Mouse (Mus musculus): ENCODE data around the gene Taf10.
"Not testable (repeated sequence)": the region's sequence is repeated elsewhere in the genome, so short reads cannot be mapped to it uniquely, and the experiment has no call there.

The Taf10 gene

DNA sequence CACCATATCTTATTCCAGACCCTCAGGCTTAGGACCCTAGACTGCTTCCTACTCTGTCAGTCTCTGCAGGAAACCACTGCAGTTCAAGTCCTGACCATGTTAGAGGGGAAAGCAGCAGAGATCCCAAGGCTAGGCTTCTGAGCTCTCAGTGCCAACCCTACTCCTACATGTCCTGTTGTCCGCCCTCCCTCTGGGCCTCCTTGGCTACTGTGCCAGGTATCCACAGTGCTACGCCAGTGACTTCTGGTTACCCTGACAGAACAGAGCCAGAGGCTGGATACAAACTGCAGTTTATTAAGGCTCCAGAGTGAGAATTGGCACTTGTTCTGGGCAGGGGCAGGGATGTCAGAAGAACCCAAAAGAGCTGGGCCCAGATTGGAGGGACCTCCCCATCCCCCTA, 8.6 kb upstream of the Taf10 start:
- DNase-seq (ENCODE audit: low spot score) = no peak

DNA sequence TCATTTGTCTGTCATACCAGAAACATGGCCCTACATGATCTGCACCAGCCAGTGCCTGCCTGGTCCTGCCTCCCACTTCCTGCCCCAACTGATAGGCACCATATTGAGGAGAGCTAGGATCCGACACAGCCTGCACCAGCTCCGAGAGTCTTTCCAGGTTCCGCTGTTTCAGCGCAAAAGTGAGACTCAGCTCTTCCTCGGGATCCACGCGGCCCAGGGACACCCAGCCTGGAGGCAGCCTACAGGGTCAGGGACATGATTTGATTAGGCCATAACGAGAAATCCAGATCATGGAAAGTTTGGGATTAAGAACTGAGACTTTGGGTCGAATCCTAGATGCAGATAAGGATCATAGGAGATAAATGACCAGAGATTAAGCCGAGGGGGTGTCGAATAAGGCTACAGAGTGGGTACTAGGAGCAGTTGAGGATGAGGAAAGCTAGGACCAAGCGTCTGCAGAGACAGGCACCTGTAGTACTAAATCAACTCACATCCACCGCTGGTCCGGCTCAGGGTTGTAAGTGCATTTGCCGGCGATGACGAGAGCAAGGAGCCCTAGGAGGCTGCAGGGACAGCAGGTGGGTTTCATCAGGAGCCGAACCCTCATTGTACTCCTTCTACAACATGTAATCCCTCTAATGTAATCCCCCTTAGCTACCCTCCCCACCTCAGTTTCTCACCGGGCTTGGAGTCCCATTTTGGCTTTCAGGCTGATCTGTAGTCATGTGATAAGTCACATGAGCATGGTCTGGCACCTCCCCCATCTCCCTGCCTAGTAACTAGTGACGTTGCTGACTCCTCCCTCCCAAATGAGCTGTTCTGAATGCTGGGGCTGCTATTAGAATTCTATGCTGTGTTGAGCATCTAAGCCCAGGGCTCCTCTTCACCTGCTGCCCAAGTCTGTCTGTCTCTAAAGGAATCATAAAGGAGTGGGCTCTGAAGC, 7.6 kb upstream of the Taf10 start, which contains the start of gene Tpp1:
Tpp1 (minus strand) TSS at position 745 of the 943 bp plus-strand sequence.
- DNase-seq (ENCODE audit: low spot score) = peak; percentile 79

DNA sequence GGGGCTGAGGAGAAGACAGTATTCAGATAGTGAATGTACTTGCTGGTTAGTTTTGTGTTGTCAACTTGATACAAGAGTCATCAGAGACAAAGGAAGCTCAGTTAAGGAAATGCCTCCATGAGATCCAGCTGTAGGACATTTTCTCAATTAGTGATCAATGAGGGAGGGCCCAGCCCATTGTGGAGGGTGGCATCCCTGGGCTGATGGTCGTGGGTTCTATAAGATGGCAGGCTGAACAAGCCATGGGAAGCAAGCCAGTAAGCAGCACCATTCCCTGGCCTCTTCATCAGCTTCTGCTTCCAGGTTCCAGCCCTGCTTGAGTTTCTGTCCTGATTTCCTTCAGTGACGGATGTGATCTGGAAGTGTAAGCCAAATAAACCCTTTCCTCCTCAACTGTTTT, 3.6 kb upstream of the Taf10 start:
- DNase-seq (ENCODE audit: low spot score) = no peak

DNA sequence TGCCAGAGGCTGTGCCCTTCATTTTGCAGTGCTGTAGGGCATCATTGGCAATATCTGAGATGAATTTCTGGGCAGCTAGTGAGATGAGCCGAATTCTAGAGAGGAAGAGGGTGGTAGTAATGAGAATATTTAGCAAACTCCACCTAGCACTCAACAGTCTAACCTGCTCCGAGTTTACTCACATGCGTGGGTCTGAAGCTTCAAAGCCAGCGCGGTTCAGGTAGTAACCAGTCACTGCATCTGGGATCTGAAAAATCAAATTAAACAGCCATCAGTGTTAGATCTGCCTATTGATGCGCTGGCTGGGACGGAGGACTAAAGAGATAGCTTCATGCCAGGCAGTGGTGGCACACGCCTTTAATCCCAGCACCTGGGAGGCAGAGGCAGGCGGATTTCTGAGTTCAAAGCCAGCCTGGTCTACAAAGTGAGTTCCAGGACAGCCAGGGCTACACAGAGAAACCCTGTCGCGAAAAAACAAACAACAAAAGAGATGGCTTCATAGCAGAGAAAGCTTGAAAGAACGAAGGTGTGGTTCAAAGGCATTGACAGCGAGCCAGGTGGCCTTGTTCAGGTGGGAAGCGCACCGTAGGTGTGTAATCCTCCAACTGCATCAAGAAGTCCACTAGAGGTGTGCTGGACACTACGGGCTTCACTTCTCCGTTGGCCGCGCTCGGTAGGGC, 775 bp downstream of the Taf10 start:
- DNase-seq (ENCODE audit: low spot score) = not testable (repeated sequence)

DNA sequence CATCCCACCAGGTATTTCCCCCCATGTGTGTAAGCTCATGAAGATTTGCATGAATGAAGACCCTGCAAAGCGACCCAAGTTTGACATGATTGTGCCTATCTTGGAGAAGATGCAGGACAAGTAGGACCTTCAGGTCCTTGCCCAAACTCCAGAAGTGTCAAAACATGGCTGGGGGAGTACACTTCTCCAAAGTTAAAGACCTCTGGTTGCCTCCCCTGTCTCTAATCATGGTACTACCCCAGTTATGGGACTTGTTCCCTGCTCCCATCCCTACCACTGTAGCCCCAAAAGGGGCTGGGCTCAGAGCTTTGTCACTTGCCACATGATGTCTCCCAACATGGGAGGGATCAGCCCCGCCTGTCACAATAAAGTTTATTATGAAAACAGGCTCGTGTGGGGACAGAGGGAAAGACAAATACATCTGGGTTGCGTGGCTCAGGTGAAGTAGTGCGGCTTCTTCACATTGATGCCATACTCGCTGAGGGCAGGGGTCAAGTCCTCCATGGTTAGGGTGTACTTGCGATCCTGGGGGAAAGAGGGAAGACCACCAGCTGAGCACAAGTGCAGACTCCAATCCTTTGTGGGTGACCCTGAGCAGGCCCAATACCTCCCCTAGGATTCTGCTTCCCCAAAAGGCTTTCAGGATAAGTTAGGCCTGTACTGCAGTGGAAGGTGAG, 1.5 kb downstream of the Taf10 start:
- DNase-seq (ENCODE audit: low spot score) = not testable (repeated sequence)

DNA sequence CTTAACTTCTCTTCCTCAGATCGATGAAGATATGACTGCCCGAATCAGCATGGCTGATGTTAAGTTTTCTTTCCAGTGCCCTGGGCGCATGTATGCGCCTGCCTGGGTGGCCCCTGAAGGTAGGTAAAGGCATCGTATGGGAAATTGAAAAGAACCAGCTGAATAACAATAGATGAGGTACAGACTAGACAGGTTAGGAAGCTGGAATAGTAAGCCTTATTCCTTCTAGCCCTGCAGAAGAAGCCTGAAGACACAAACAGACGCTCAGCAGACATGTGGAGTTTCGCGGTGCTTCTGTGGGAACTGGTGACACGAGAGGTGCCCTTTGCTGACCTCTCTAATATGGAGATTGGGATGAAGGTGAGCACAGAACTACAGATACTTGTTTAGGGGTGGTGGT, 2.2 kb downstream of the Taf10 start:
- DNase-seq (ENCODE audit: low spot score) = no peak

DNA sequence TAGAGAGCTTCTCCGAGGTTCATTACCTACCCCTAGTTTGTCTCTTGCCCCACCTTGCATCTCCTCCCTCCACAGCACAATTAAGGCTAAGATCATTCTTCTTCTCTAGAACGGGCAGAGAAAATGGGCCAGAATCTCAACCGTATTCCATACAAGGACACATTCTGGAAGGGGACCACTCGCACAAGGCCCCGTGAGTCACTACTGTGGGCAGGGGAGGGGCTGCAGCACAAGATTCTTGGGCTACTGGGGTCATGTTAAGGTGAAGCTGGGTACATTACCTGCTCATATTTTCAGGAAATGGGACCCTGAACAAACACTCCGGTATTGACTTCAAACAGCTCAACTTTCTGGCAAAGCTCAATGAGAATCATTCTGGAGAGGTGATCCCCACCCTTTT, 3.3 kb downstream of the Taf10 start:
- DNase-seq (ENCODE audit: low spot score) = no peak

DNA sequence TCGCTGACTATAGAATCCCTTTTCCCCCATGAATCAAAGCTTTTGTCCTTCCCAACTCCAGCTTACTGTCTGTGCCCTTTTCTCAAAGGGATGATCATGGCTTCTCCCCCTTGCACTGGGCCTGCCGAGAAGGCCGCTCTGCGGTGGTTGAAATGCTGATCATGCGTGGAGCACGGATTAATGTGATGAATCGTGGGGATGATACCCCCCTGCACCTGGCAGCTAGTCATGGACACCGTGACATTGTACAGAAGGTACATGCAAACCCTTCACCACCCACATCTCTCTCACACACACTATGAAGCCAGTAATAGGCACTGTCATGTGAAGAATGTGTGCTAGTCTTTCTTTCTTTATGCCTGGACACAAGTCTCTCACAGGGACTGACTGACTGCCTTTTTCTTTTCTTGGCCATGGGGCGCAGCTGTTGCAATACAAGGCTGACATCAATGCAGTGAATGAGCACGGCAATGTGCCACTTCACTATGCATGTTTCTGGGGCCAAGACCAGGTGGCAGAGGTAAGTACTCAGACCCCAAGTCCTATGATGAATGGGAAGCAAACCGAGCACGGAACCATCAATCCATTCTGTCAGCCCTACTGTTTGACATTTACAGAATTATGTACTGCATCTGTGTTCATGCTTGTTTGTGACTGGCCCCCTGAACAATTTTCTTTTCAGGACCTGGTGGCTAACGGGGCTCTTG, 3.9 kb downstream of the Taf10 start:
- no peak for DNase-seq (ENCODE audit: low spot score)

DNA sequence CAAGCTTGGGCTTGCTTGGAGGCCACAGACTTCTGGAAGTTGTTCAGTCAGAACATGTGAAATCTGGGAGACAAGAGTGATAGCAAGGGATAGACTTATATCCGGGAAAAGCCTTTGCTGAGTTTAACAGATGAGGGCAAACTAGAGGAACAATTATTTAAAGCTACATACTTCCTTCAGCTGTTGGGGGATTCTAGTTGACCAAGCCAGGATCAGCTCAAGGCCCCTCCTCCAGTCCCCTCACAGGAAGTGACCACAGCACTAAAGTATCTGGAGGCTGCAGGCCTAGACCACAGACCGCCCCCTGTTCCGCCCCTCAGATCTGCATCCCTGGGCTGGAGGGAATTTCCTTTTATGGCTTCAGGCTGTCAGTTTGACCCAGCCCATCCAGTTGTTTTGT, 5.2 kb downstream of the Taf10 start:
- DNase-seq (ENCODE audit: low spot score) = peak; percentile 49

DNA sequence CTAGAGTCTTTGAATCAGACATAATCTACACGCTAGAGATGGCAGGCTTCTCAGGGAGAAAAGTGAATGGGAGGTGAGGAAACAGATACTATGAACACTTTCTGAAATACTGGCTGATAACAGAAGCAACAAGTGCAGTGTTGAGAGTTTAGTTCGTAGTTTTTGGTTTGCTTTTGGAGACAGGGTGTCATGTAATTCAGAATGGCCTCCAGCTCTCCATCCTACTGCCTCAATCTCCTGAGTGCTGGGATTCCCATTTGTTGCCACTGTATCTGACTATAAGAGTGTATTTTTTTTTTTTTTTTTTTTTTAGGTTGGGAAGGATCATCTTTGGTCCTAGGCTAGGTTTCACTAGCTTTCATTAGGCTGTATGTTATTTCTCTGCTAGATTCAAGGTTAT, 5.9 kb downstream of the Taf10 start:
- no peak for DNase-seq (ENCODE audit: low spot score)

DNA sequence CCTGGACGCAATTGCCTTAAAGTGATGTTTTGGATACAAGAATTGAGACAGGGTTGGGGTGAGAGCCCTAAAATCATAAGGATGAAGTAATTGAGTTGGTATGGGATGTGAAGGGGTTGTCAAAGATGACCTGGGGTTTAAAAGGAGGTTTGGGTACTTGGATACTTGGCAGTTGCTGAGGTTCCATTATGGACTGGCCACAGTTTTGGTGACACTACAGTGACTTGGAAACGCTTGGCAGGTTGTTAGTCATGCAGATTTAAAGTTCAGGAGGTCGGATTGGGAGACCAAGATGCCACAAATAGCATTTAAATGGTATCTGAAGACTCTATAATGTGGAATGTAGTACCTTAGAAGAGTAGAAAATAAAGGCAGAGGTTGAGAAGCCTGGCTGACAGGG, 6.5 kb downstream of the Taf10 start:
- no peak for DNase-seq (ENCODE audit: low spot score)

DNA sequence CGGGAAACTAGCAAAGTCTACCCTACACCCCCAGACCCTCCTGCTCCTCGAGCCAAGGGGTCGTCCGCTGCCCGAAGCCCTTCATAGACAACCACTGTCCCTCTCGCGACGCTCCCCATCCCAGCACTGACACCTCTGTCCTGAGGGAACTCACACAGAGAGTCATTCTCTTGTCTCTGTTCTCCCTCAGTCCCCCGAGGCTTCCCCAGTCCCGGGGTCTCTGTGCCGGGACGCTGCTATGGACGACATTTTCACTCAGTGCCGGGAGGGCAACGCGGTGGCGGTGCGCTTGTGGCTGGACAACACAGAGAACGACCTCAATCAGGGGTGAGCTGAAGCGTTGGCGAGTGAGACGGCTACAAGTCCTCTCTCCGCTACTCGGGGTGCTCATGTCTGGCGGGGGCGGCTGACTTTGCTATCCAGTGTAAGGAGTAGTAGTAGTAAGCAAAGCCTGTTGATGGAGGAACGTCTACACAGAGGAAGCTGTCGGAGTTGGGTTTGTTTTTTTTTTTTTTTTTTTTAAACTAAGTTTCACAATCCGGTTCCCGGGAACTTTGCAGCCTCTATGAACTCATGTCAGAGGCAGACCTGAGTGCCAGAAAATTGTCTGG, 7.1 kb downstream of the Taf10 start, which contains the start of gene Rrp8:
Rrp8 (minus strand) TSS at position 475 of the 611 bp plus-strand sequence.
- DNase-seq (ENCODE audit: low spot score) = peak; percentile 44

DNA sequence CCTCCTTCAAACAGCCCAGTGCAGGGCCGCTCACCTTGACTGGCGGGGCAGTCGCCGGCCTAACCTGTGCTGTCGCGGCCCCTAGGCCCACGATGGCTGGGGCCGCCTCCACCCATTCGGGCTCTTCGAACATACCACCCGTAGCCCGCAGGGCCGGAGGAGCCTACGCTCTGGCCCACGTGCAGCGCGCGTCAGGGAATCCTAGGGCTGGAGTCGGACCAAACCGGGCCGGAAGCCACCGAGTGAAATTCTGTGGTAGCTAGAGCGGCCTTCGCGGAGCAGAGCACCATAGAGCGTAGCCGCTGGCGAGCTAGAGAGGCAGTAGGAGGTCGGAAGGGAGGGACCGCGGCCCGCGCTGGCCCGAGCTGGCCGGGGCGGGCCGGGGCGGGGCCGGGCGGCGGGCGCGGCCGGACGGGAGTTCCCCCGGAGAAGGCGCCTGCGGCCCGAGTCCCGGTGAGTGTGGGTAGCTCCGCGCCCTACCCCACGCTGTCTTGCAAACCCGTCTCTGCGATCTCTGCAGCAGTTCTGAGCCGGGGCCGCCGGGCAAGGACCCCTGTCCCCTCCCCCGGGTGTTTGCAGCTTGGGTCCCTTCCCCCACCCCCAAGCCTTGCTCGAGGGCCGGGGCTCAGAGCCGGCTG, 7.8 kb downstream of the Taf10 start, which contains the start of gene Ilk:
Ilk (plus strand) TSS at position 329 of the 638 bp plus-strand sequence.
- DNase-seq (ENCODE audit: low spot score) = peak; percentile 88

DNA sequence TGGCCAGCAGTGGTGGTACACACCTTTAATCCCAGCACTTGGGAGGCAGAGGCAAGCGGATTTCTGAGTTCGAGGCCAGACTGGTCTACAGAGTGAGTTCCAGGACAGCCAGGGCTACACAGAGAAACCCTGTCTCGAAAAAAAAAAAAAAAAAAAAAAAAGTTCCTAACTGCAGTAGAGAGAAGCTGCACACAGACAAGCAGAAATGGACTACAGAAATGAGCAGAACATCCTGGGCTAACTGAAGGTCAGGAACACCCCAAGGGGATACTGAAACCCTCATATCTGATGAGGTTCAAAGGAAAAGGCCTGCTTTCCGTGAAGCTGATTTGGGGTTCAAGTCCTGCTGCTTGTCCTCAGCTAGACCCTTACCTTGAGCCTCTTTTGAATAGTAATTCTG, 8.7 kb downstream of the Taf10 start:
- DNase-seq (ENCODE audit: low spot score) = not testable (repeated sequence)

DNA sequence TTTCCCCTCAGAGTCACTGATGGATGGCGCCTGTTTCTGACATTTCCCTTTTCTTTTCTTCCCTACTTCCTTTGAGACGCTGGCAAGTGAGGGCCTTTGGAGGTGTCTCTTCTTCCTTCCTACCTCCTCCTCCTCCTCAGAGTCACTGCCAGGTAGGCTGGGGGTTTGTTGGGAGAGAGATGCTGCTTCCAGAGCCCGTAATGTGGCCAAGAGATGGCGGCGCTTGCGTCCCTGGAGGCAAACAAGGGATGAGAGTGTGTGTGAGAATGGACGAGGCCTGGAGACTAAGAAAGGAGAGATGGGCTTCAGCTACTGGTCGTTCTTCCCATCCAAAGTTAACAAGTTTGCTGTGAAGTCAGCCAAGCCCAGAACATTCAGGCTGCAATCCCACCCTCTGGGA, 9.3 kb downstream of the Taf10 start:
- no peak for DNase-seq (ENCODE audit: low spot score)

DNA sequence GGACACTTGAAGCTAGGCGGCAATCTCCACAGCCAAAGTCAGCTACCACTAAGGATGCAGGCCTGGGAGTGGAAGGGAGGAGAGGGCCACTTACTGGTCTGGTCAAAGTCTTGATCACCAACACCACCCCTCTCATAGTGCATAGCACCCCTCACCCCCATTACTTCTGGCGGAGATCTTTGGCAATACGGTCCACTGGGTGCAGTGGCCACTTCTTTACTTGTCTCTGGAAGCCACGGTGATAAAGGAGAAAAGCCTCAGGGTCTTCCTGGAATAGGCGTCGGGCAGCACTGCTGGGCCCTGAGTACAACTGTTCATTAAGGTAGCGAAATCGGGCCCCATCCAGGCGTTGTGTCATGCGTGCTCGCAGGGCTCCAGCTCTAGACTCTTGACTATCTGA, 10.3 kb downstream of the Taf10 start:
- no peak for DNase-seq (ENCODE audit: low spot score)

DNA sequence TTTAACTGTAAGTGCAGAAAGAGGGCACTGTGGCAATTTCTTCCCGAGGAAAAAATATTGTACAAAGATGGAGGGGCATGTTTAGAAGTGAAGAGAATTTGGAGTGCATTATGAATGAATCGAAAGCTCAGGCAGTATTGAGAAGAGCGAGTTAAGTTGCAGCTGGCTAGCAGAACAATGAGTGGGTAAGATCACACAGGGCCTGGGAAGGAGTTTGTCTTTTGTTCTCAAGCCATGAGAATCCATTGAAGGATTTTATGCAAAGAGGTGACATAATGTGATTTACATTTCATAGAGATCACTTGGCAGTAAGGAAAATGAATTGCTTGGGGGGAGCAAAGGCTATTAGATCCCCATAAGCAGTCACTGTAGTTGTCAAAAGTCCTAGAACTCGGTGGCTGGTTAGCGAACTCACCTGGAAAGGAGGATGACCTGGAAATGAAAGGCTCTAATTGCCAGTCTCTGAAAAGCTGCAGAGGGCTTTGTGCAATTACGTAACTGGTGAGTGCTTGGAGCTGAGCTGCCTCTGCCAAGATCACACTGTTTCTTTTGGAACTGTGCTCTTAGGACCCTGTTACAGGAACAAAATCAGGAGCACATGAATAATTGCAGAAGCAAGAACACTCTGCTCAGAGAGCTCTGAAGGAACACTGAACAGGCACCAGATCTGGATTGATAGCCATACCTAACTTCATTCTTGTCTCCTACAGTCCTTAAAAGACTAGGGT, 15.3 kb downstream of the Taf10 start:
- no peak for DNase-seq (ENCODE audit: low spot score)

DNA sequence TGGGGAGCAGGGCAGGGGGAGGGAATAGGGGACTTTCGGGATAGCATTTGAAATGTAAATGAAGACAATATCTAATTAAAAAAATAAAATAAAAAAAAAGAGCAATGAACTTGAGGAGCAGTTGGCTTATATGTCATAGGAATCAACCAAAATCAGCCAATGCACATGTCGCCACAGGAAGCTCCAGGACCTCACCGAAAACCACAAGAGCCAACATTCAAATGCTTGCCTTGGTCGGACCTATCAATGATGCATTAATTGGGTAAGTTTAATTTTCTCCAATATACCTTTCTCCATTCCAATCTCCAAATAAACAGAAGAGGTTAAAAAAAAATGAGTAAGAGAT, 17.2 kb downstream of the Taf10 start:
- no peak for DNase-seq (ENCODE audit: low spot score)

DNA sequence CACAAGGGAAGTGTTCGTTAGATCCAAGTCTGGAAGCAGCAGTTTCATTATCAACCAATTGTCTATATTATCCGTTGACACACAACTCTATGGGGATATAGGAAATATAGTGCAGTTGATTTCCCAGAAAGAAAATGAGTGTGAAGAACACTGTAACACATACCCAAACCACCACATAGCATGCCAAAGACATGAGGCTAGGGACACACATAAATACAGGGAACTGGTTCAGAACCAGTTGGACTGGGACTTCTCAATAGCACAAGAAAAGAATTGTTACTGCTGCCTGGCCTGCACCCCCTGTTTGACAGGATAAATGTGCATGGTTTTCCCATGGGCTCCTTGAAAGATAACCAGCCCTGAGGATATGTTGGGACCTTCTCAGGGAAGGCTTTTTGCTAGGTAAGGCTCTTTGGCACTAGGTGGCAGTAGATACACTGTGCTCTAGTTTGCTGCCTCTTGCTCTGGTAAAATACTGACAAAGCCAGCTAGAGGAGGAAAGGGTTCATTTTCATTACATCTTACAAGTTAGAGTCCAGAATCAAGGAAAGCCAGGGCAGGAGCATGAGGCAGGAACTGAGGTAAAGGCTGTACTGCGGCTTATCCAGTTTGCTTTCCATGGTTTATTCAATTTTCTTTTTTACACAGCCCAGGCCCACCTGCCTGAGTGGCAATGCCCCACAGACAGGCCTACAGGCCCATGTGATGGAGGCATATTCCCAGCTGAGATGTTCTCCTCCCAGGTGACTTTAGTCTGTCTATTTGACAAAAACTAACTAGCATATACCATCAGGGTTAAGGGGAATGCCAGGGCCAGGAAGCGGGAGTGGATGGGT, 17.8 kb downstream of the Taf10 start:
- DNase-seq (ENCODE audit: low spot score) = no peak

Data from urinary bladder, postnatal 25 days (tissue).